Mouse (Mus musculus) heart, adult 2 months (tissue): ENCODE measurements at regions not wholly inside any gene's neighbourhood (a gene's known extent, or its start where the extent isn't known, plus 50 kb on each side); places are given as distances from the start of the nearest gene placed in this dataset.

Source experiments
- CTCF ChIP-seq: fragments of 200-600 bp; IDR thresholded peaks from 2 replicates; pipeline ENCODE4 v1.8.1; 2022; ENCODE audit warnings: antibody characterized with exemption, mild to moderate bottlenecking, moderate library complexity
- EP300 ChIP-seq: fragments of 200-500 bp; IDR thresholded peaks from 2 replicates; pipeline ENCODE4 v1.6.1; 2011; ENCODE audit warnings: low read depth, low read length, control low read depth; ENCODE audit not compliant: insufficient read depth
- POLR2A ChIP-seq: fragments of 200-500 bp; IDR thresholded peaks from 2 replicates; pipeline ENCODE4 v1.6.1; 2011; ENCODE audit warnings: mild to moderate bottlenecking, low read depth, low read length, control low read depth; ENCODE audit not compliant: insufficient read depth

GRCm38 (mm10) chr6:65270723-65271122 lies 110.2 kb upstream of the C130060K24Rik start:
- TF ChIP-seq CTCF (no peak), EP300 (no peak), POLR2A (no peak)
